ENCODE assay signal across 10 mouse cellular contexts in the genomic region with DNA sequence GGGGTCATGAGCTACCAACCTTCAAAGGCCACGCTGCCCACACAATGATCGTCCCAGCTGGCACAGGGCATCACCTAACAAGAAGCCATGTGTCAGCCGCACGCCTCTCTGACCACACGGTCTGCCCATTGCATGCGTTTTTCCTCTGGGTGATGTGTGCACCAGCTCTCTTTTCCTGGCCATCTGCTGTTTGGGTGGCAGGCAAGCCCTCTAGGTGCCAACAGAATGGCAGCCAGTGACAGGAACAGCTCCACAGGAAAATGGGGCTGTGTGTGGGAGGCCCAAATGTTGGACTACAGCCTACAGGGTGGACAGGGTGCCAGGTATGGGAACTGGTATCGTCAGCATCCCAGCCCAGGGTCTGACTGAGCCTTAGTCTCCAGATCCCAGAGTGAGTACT. TPM values are rescaled to one million over a fixed set of nuclear protein-coding genes. Genes with fewer than 3 reads are reported as not detected.
DNase-seq lines count a peak whose midpoint lies in the region; ATAC-seq and TF ChIP-seq lines count a peak whose summit lies in the region.
"Had no signal": no experiment of that assay in that cellular context is flagged by ENCODE, and none has a peak within 500 bp of the region (broad histone marks: within the 10 kb centered on the region; RNA-seq: fewer than 3 reads in every experiment).

No protein-coding gene starts in this region.

- no peak overlapping the region for H3K27ac ChIP-seq in heart, embryonic 12.5 days (ENCODE audit: poor library complexity, severe bottlenecking)
- H3K27ac ChIP-seq in left cerebral cortex, adult 2 months: peak overlapping the region; percentile 21
- H3K27ac ChIP-seq in liver, embryonic 12.5 days: no peak overlapping the region
- H3K27ac ChIP-seq: limb, embryonic 15.5 days had no signal

- H3K9me3 ChIP-seq in heart, embryonic 12.5 days (replicated peaks): no peaks in the 10 kb centered on the region
- H3K9me3 ChIP-seq in liver, embryonic 12.5 days (replicated peaks): no peaks in the 10 kb centered on the region
- H3K9me3 ChIP-seq: limb, embryonic 15.5 days had no signal

- peaks cover 18% of the 10 kb centered on the region for H3K4me1 ChIP-seq in heart, embryonic 12.5 days (replicated peaks)
- H3K4me1 ChIP-seq in liver, embryonic 12.5 days: no peaks in the 10 kb centered on the region

- no peak overlapping the region for H3K4me3 ChIP-seq in heart, embryonic 12.5 days
- H3K4me3 ChIP-seq in left cerebral cortex, adult 2 months: no peak overlapping the region
- H3K4me3 ChIP-seq in liver, embryonic 12.5 days: no peak overlapping the region
- H3K4me3 ChIP-seq: limb, embryonic 15.5 days had no signal

- no peak overlapping the region for H3K9ac ChIP-seq in heart, embryonic 12.5 days
- H3K9ac ChIP-seq in liver, embryonic 12.5 days: no peak overlapping the region
- H3K9ac ChIP-seq: limb, embryonic 15.5 days had no signal

- no peaks in the 10 kb centered on the region for H3K36me3 ChIP-seq in heart, embryonic 12.5 days
- no peaks in the 10 kb centered on the region for H3K36me3 ChIP-seq in liver, embryonic 12.5 days
- H3K36me3 ChIP-seq: limb, embryonic 15.5 days had no signal

- 87% methylated on average over 7 of the region's 7 CpGs for WGBS in heart, embryonic 12.5 days
- 79% methylated on average over 7 of the region's 7 CpGs for WGBS in liver, embryonic 12.5 days (ENCODE audit: insufficient replicate concordance)

- H3K4me2 ChIP-seq in heart, embryonic 12.5 days: no peak overlapping the region
- H3K4me2 ChIP-seq in liver, embryonic 12.5 days: no peak overlapping the region
- H3K4me2 ChIP-seq: limb, embryonic 15.5 days had no signal

- no peak for TF ChIP-seq CTCF in left cerebral cortex, adult 2 months (IDR thresholded peaks at IDR 0.05)

- peak; percentile 89 for DNase-seq in heart, adult 11 months
- peak; percentile 97 for DNase-seq in brain, adult 2 months (ENCODE audit: low read depth, low spot score)
- peak; percentile 86 to 88 for DNase-seq in cerebellum, postnatal 25 days
- peak; percentile 43 to 71 for DNase-seq in left cerebral cortex, adult 2 months (ENCODE audit: extremely low spot score in 1 of 2, low spot score in 2 of 2)
- no peak for DNase-seq in kidney, postnatal 25 days
- no peak for DNase-seq in embryo, embryonic 10 days (ENCODE audit: low spot score)
- DNase-seq: kidney, adult 2 months had no signal

- intact Hi-C loops in left cerebral cortex, adult 2 months (cut with DNase I): loop anchor here (2.0 to 10.0 kb wide), 6 partner anchors 26 to 515 kb away; a partner anchor contains a TSS

- peaks cover 5% of the 10 kb centered on the region; the same call in 1 of the 2 replicates for H3K27me3 ChIP-seq in heart, embryonic 12.5 days (replicated peaks)
- peaks cover 19% of the 10 kb centered on the region; the same call in 1 of the 2 replicates for H3K27me3 ChIP-seq in liver, embryonic 12.5 days (replicated peaks)
- H3K27me3 ChIP-seq: limb, embryonic 15.5 days had no signal

- no peak for ATAC-seq in heart, embryonic 12.5 days (ENCODE audit: insufficient number of reproducible peaks, low FRiP score)
- ATAC-seq in liver, embryonic 12.5 days: no peak

RNA-seq across cellular contexts. Expression of a gene that starts 14.9 kb away (rescaled TPM):
- polyA plus RNA-seq in heart, embryonic 12.5 days (2016; fragmentation: Nextera tagmentation; extraction: Ambion mirVana): 51.0 and 55.8 TPM in 2 replicates
- 10 to 100 TPM; 17.8 to 19.7 TPM for total RNA-seq in left cerebral cortex, adult 2 months (2021)
- 41.5 and 42.6 TPM in 2 replicates for polyA plus RNA-seq in liver, embryonic 12.5 days (2016; fragmentation: Nextera tagmentation; extraction: Ambion mirVana)

RNA-seq across cellular contexts. Expression of a gene that starts 24.5 kb away (rescaled TPM):
- 0.89 and 1.4 TPM in 2 replicates for polyA plus RNA-seq in heart, embryonic 12.5 days (2016; fragmentation: Nextera tagmentation; extraction: Ambion mirVana)
- total RNA-seq in left cerebral cortex, adult 2 months (2021): 100 to 1,000 TPM; 129 to 145 TPM
- polyA plus RNA-seq in liver, embryonic 12.5 days (2016; fragmentation: Nextera tagmentation; extraction: Ambion mirVana): 0.11 and 0.14 TPM in 2 replicates

RNA-seq across cellular contexts. Expression of a gene that starts 43.5 kb away (rescaled TPM):
- 76.4 and 81.2 TPM in 2 replicates for polyA plus RNA-seq in heart, embryonic 12.5 days (2016; fragmentation: Nextera tagmentation; extraction: Ambion mirVana)
- 10 to 100 TPM; 10.8 to 11.4 TPM for total RNA-seq in left cerebral cortex, adult 2 months (2021)
- 16.5 and 17.0 TPM in 2 replicates for polyA plus RNA-seq in liver, embryonic 12.5 days (2016; fragmentation: Nextera tagmentation; extraction: Ambion mirVana)

Comparison
In these comparisons a context has a peak if more than half of its experiments do, and no peak if none do; other contexts are left out.
1. DNase-seq: peak in heart, adult 11 months (single experiment), brain, adult 2 months (single experiment), cerebellum, postnatal 25 days (2 of 2) and left cerebral cortex, adult 2 months (2 of 2); none in kidney, postnatal 25 days (0 of 2) and embryo, embryonic 10 days (single experiment).